Mouse (Mus musculus): ENCODE data around the gene B3gat2.

B3gat2 gene

GRCm38 (mm10) chr1:23761502-23762135 lies at the start of gene B3gat2:
TSS of gene B3gat2 (plus strand) at chr1:23761753.
- no peak for DNase-seq (ENCODE audit: low read depth, low spot score)

- peak; percentile 90 for DNase-seq (ENCODE audit: low read depth, low spot score)
These were observed 41.2 kb upstream of the B3gat2 start for GRCm38 (mm10) chr1:23720326-23720725.

GRCm38 (mm10) chr1:23721036-23721435 lies 40.5 kb upstream of the B3gat2 start:
- peak; percentile 84 for DNase-seq (ENCODE audit: low read depth, low spot score)

GRCm38 (mm10) chr1:23722469-23723372 lies 38.8 kb upstream of the B3gat2 start:
- DNase-seq (ENCODE audit: low read depth, low spot score): no peak

GRCm38 (mm10) chr1:23731324-23731723 lies 30.2 kb upstream of the B3gat2 start:
- no peak for DNase-seq (ENCODE audit: low read depth, low spot score)

GRCm38 (mm10) chr1:23750864-23751532 lies 10.6 kb upstream of the B3gat2 start:
- DNase-seq (ENCODE audit: low read depth, low spot score): no peak

GRCm38 (mm10) chr1:23753091-23753490 lies 8.5 kb upstream of the B3gat2 start:
- no peak for DNase-seq (ENCODE audit: low read depth, low spot score)

GRCm38 (mm10) chr1:23753591-23753990 lies 8.0 kb upstream of the B3gat2 start:
- DNase-seq (ENCODE audit: low read depth, low spot score): no peak

- no peak for DNase-seq (ENCODE audit: low read depth, low spot score)
These were observed 7.2 kb upstream of the B3gat2 start for GRCm38 (mm10) chr1:23754340-23754739.

GRCm38 (mm10) chr1:23754967-23755366 lies 6.6 kb upstream of the B3gat2 start:
- DNase-seq (ENCODE audit: low read depth, low spot score): no peak

GRCm38 (mm10) chr1:23762136-23762687 lies 659 bp downstream of the B3gat2 start:
- DNase-seq (ENCODE audit: low read depth, low spot score): no peak

- DNase-seq (ENCODE audit: low read depth, low spot score): peak; percentile 90
These were observed 1.5 kb downstream of the B3gat2 start for GRCm38 (mm10) chr1:23762782-23763630.

- peak; percentile 19 for DNase-seq (ENCODE audit: low read depth, low spot score)
These were observed 2.2 kb downstream of the B3gat2 start for GRCm38 (mm10) chr1:23763726-23764125.

- no peak for DNase-seq (ENCODE audit: low read depth, low spot score)
These were observed 3.2 kb downstream of the B3gat2 start for GRCm38 (mm10) chr1:23764710-23765109.

- no peak for DNase-seq (ENCODE audit: low read depth, low spot score)
These were observed 11.5 kb downstream of the B3gat2 start for GRCm38 (mm10) chr1:23773039-23773438.

GRCm38 (mm10) chr1:23792737-23793533 lies 31.4 kb downstream of the B3gat2 start:
- peak; percentile 81 for DNase-seq (ENCODE audit: low read depth, low spot score)

GRCm38 (mm10) chr1:23798306-23798705 lies 36.8 kb downstream of the B3gat2 start:
- DNase-seq (ENCODE audit: low read depth, low spot score): no peak

GRCm38 (mm10) chr1:23821615-23822014 lies 60.1 kb downstream of the B3gat2 start:
- no peak for DNase-seq (ENCODE audit: low read depth, low spot score)

- DNase-seq (ENCODE audit: low read depth, low spot score): peak; percentile 86
These were observed 65.6 kb downstream of the B3gat2 start for GRCm38 (mm10) chr1:23826887-23827758.

All from A20 (cell line).